Mouse (Mus musculus) adrenal gland, adult 2 months (tissue): Measurements from ENCODE around the gene Apopt1. TPM values are rescaled to one million over a fixed set of nuclear protein-coding genes. Genes with fewer than 3 reads are reported as not detected.

ENCODE experiments used
- DNase-seq: peaks from one replicate; pipeline ENCODE4 v3.0.0; 2021
- polyA plus RNA-seq: library from polyadenylated mRNA; depleted of rRNA; stranded (reverse); fragments of >200 nt; gene quantifications from 2 replicates; pipeline ENCODE4 v1.2.3, GENCODE M21; 2012
- total RNA-seq, 2 experiments: library from RNA; stranded (reverse); gene quantifications; 2 replicates each; pipeline ENCODE4 v1.2.3; 2021

Apopt1 gene
- total and polyA plus RNA-seq, 3 experiments, result 67.7 to 279 (median 70.0) TPM

DNA sequence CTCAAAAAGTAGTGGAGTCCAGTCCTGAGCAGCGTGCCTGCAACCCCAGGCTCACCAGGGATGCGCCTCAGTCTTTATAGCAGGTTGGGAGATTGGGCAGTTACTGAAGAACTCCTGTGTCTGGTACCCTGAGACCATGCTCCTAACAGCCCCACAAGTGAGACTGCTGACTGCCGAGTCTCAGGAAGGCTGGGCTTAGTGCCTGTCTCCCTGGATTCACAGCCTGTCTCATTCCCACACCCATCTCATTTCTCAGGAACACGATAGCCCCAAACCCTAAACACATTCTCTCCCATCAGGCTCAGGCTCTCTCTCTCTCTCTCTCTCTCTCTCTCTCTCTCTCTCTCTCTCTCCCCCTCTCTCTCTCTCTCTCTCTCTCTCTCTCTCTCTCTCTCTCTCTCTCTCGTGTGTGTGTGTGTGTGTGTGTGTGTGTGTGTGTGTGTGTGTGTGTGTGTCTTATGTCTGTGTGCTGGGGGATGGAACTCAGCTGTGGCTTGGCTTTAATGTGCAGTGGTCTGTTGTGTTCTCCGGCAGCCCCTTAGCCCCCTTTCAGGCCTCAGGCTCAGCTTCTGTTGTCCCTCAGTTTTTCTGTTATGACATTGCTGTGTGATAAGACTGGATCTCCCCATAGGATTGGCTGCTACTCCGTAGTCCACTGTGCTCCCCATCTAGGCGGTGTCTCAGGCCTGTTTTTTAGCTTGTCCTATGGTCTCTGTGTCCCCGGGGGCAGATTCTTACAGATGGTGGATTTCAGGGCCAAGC lies 56.9 kb downstream of the Apopt1 start:
- DNase-seq, result no peak

DNA sequence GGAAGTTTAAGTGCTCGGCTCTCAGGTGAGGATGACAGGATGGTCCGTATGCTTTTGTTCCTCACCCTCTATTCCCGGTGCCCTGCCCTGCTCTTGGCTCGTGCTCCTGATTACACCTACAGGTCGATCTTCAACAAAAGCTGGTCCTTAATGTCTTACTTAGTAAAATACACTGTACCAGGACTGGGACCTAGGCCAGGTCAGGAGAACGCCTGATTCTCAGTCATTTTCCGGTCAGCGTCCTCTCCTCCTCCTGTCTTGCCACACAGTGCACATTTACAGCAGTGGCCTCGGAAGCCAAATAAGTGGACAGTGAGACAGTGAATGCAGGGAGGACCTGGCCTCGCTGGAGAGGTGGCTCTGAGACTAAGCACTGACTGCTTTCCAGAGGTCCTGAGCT lies 57.6 kb downstream of the Apopt1 start:
- DNase-seq, result no peak

DNA sequence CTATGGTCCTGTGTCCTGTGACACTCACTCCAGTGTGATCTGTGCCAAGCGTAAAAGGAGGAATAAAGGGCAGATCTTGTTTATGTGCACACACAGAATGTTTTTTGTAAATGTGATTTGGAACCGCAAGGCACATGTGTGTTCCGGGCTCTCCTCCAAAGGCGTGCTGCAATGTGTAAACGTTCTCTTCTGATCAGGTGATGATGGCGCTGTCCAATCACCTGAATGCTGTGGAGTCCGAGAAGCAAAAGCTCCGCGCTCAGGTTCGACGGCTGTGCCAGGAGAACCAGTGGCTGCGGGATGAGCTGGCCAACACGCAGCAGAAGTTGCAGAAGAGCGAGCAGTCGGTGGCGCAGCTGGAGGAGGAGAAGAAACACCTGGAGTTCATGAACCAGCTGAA lies 61.1 kb downstream of the Apopt1 start:
- DNase-seq, result no peak

DNA sequence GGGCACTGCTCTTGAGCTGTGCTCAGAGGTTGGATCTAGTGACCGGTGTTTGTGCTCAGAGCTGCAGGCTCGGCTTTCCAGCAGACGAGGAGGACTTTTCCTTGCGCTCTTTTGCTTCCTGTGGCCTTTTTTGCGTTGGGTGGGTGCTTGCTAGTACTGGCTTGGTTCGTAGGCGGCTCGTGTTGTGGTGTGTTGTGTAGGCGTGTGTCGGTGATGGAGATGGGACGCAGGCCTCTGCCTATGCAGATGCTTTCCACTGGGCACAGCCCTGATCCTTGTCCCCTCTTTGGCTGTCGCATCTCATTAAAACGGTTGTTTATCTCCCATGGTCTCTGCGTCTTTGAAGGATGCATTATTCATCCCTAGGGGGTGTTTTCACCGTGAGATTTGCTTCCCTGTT lies 61.8 kb downstream of the Apopt1 start:
- DNase-seq, result no peak

DNA sequence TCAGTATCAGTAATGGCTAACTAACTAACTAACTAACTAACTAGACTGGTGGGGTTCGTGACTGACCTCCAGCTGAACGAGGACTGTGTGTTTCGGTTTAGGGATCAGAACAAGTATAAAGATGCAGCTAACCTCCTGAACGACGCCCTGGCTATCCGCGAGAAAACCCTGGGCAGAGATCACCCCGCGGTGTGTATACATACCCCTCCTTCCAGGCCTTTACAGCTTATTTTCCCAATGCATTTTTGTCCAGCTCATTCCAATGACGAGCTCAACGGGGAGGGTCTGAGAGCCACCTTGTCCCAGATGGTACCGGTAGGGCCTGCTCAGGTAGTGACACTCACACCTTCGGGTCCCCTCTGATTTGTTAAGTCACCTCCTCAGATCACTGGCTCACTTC lies 64.9 kb downstream of the Apopt1 start:
- DNase-seq, result no peak

DNA sequence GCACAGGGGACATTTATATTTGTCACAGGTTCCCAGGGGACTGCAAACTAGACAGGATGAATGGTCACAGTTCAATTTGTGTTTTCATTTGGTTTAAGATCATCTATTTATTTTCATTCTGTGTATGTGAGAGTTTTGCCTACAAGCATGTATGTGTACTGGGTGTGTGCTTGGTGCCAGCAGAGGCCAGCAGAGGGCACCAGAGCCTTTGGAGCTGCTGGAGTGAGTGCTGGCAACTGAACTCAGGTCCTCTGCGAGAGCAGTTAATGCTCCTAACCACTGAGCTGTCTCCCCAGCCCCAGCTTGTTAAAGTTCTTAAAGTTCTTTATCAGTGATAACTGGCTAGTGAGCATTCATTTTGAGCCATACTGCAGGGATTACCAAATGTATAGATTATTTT lies 66.5 kb downstream of the Apopt1 start:
- DNase-seq, result no peak

DNA sequence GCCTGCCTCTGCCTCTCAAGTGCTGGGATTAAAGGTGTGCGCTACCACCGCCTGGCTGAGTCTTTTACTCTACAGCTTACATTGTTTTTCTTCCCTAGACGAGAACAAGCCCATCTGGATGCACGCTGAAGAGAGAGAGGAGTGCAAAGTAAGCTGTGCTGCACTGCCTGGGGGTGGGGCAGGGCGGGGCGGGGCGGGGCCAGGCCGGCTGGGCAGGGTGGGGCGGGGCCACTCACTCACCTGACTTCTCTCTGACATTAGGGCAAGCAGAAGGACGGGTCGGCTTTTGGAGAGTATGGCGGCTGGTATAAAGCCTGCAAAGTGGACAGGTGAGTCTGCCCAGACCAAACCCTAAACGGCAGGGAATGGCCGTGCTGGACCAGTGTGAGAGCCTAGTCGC lies 72.1 kb downstream of the Apopt1 start:
- no peak for DNase-seq

DNA sequence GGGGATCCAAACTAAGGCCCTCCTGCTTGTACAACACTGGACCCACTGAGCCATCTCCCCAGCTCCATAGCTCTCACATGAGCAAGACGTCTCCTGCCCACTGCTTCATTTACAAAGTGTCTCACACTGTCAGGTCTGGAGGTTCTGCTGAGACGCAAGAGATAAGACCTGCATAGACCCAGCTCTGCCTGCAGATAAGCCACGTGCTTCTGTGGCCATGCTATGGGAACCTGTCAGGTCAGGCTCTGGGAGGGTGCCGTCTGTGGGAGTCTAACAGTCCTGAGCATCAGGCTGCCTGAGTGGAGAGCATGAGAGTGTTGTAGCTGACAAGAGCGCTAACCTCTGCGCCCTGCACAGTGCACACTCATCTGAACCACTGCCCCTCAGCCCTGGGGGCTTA lies 74.0 kb downstream of the Apopt1 start:
- DNase-seq, result no peak

DNA sequence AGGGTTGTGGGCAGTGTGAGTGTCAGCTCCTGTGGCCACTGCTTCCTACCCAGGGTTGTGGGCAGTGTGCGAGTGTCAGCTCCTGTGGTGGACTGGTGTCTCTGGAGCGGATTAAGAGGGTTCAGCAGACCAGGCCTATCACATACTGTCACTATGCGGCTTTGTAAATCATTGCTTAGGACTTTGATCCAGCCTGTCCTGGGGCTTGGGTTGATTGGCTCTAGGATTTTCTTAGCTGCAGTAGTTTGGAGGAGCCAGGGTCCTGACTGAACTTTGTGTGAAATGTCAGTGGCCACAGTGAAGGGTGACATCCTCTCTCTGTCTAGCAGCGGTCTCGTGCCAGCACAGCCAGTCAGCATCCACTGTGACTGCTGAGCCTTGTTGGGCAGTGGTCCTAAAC lies 77.0 kb downstream of the Apopt1 start:
- no peak for DNase-seq

DNA sequence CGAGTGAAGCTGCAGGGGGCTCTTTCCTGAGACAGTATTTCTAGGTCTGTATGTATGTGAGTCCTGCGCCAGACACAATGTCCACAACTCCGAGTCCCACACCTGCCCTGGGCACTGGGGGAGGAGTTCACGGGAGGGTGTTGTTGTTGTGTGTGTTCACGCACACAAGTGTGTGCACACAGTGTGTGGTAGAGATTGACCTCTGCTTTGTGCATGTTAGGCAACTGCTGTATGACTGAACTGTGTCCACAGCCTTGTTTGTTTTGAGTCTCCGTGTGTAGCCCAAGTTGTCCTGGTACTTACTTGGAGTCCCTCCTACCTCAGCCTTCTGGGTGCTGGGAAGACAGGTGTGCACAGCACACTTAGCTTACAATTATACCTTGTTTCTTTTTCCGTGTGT lies 77.6 kb downstream of the Apopt1 start:
- no peak for DNase-seq

DNA sequence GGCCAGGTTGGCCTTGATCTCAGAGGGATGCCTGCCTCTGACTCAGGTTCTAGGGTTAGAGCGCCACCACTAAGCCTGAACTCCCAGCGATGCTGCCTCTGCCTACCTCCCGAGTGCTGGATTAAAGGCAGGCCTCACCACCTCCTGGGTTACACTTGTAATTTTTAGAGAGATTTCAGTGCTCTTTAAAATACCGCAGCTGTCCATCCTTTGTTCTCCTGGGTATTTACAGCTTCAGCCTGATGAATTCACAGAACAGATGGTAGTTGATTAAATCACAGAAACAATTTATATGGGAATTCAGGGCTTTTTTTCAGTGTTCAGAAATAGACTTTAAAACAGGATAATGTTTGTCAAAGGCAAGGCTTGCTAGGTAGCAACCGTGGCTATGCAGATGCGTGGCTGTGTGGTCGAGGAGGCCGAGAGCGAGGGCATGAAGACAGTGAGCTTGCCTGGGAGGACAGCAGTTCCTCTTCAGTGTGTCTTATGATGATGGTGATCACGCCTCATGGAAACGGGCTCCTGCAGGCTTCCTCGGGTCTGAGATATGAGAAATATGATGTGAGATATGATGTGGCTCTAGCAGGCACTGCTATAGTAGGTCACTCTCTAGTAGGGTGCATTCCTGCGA lies 78.5 kb downstream of the Apopt1 start:
- no peak for DNase-seq

DNA sequence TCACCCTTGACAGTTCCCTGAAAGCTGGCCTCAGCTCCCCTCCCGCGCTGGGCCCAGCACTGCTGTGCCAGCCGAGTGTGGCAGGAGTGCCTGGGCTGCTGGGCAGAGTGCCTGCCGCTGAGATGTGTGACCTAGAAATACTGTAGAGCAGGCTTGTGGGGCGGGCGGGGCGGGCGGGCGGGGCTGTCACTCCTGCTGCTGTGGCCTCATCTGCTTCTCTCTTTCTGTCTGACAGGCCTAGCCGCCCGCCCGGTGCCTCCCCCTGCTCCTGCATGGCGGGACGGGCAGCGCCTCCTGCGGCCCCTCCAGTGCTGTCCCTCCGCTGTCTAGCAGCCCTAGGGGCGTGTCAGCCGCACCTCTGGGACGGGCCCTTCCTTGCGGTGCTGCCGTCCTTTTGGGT lies 81.0 kb downstream of the Apopt1 start:
- DNase-seq, result peak; percentile 82

DNA sequence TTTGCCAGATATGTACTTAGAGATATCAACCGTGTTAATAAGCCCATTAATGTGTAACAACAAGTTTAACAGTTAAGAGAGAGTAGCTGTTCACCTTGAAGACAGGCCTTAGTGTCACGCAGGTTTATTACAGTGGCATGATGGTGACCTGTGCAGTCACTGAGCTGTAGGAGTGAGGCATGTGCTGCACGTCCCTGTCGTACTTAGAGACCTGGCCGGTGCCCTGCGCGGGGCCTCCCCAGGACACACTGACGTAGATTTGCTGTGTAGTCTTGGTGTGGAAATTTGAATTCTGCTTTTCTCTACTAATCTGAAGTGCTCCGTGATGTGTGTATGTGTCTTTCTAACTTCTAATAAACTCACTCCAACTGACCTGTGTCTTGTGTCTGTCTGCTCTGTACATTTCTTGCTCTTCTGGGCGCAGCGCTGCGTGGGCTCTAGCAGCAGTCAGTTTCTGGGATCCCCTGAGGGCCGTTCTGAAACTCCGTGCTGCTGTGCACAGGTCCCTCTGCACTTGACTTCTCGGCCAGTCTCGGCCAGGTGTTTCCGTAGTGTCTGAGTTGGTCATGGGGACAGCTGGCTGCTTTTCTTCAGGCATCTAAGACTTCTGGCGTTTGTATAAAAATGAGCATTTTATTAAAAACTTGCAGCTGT lies 81.6 kb downstream of the Apopt1 start:
- DNase-seq, result no peak

DNA sequence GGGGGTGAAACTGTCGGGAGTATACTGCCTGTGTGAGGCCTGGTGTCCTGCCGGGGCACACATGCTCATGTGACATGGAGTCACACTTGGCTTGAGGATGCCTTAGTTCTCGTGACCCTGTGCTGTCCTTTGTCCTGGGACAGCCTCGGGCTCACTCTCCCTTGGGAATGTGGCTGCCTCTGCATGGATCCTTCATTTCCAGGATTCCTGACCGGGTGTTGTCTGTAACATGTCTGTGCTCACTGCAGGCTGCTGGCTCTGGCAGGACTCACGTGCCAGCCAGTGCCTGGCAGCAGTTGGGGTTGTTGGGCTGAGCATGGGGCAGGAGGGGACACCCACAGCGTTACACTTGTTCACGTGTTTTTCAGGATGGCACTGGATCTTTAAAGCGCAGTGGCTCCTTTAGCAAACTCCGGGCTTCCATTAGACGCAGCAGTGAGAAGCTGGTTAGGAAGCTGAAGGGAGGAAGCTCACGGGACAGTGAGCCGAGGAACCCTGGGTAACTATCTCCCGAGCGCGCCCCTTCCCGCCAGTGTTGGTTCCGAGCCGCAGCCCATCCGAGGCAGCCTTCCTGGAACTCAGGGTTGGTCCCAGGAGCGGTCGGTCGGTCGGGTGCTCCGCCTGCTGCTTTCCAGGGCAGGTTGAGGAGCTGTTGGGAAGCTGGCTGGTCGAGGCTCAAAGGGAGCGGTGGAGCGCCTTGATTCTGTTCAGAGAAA lies 82.3 kb downstream of the Apopt1 start:
- no peak for DNase-seq

DNA sequence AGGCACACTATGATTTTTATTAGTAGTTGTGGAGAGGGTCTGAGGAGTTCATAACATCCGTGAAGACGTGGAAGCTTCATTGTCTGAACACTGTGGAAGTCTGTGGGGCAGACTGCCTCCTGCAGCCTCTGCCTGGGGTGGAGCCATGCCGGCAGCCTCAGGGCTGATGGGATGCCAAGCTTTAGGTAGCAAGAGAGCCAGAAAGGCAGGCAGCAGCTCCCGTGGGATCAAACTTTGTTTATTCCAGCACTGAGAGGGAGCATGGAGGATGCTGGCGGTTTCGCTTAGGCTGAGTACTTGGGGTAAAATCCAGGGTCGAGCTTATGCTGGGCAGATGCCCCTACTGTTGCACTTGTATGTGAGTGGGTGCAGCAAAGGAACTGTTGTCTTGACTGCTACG lies 84.2 kb downstream of the Apopt1 start:
- DNase-seq, result no peak

DNA sequence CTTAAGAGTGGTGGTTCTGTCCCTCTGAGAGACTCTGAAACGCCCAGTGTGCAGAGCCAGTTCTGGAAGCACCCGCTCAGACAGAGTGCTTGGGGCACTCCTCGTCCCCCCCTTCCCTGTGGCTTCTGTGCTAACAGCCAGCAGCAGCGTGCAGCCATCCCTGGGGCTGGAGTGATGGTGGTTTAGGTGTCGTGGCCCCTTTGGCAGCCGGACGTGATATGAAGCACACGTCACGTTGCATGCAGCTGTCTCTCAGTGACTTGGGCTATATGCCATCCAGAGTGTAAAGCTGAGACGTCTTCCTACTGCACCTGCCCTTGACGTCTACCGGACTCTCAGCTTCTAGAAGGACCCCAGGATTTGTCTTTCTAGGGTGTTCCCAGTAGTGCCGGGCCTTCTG lies 85.4 kb downstream of the Apopt1 start:
- no peak for DNase-seq

DNA sequence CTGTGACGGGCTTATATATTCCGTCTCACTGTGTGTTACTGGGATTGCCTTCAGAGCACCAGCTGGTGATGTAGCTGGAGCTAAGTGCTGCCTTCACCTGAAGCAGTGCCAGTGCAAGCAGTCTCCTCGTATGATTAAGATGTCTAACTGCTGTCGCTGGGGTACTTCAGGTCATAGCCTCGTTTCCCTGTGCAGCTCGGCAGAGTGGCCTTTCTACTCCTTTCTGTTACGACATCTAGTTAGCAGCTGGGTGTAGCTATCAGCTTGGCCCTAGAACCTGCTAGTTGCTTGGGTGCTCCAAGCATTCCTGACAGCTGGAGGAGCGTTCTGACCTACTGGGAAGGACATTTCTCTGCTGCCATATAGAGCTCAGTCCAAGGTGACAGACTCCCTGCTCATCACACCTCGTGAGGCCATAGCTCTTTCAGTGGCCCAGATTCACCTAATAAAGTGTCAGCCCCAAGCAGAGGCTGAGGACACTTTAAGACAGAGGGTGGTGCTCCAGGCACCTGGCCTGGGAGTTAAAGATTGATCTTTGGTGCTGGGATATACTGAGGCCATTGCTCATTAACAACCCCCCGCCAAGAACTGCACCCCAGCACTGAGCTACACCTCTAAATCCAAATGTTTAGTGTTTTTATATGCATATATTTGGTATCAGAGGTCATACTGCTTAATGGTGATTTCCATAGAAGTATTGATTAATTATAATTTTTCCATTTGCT lies 87.6 kb downstream of the Apopt1 start:
- no peak for DNase-seq

DNA sequence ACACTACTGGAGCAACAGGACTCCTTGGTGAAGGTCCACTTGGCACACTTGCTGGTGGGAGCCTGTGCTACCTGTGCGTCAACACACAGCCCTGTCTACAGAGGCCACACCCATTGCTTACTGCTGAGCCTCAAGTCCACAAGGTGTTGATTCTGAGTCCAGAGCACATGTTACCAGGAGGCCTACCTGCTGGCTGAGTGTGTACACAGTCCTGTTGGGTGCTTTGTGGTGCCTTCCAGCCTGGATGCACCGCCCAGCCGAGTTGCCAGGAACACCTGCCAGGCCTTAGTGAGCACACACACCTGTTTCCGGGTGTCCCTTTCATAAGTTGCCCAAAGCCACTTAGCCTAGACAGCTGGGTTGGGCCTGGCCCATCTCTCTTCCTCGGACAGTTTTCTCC lies 90.5 kb downstream of the Apopt1 start:
- no peak for DNase-seq
